Mouse (Mus musculus): ENCODE data around the gene Ankub1. TPM values are rescaled to one million over a fixed set of nuclear protein-coding genes. Genes with fewer than 3 reads are reported as not detected.

Ankub1 gene
- polyA plus RNA-seq (2015; fragmentation: Nextera tagmentation; extraction: Ambion mirVana) = 0.05 and 0.07 TPM in 2 replicates

GRCm38 (mm10) chr3:57692719-57693118 lies at the start of gene Ankub1:
Gene Ankub1 (minus strand): TSS chr3:57692799.

GRCm38 (mm10) chr3:57735511-57736370 lies 43.1 kb upstream of the Ankub1 start, which contains the start of gene Rnf13:
Gene Rnf13 (plus strand): TSS chr3:57736062.

GRCm38 (mm10) chr3:57651231-57651864 lies 41.3 kb downstream of the Ankub1 start, which contains the start of gene Commd2:
Gene Commd2 (minus strand): TSS chr3:57651715.

Small RNA genes within 50 kb of the gene (microRNA-seq; reads per million reads assigned to microRNA genes)
- gene Mir6377 = 0 reads per million in 2 experiments

Other genes starting within 250 kb of the Ankub1 start
- gene Wwtr1, start 116.9 kb downstream of the Ankub1 start, polyA plus RNA-seq (2015; fragmentation: Nextera tagmentation; extraction: Ambion mirVana) = 27.5 and 29.5 TPM in 2 replicates
- 55.7 and 56.8 TPM in 2 replicates for gene Commd2, start 41.1 kb downstream of the Ankub1 start, polyA plus RNA-seq (2015; fragmentation: Nextera tagmentation; extraction: Ambion mirVana)
- 65.9 and 69.9 TPM in 2 replicates for gene Rnf13, start 43.3 kb upstream of the Ankub1 start, polyA plus RNA-seq (2015; fragmentation: Nextera tagmentation; extraction: Ambion mirVana)
- 86.7 and 101 TPM in 2 replicates for gene Pfn2, start 155.3 kb upstream of the Ankub1 start, polyA plus RNA-seq (2015; fragmentation: Nextera tagmentation; extraction: Ambion mirVana)